Mouse (Mus musculus) left cerebral cortex, postnatal 25 days (tissue): ENCODE measurements at regions not wholly inside any gene's neighbourhood (a gene's known extent, or its start where the extent isn't known, plus 50 kb on each side); places are given as distances from the start of the nearest gene placed in this dataset.

Source experiments
- DNase-seq, 2 experiments: peaks; one replicate each; pipeline ENCODE4 v3.0.0; 2022; ENCODE audit warnings: low spot score in 2 of 2, mixed read lengths in 1 of 2
- intact Hi-C: fragments of 180-260 bp; cut with DNase I; formaldehyde crosslinking; loops from one replicate; pipeline ENCODE4 v1.15.1; 2025

- intact Hi-C loops, result no loop called here
Observed at GRCm38 (mm10) chr5:100217178-100218035, 57.8 kb upstream of the Tmem150c start.

GRCm38 (mm10) chr5:100213901-100214300 is 54.3 kb upstream of the Tmem150c start:
- intact Hi-C loops, result no loop called here
- DNase-seq, result no peak

More at GRCm38 (mm10) chr5:100217178-100218035, 57.8 kb upstream of the Tmem150c start:
- no peak for DNase-seq

GRCm38 (mm10) chr5:100210708-100211107 is 51.1 kb upstream of the Tmem150c start:
- no peak for DNase-seq
- intact Hi-C loops, result no loop called here
